Mouse (Mus musculus) kidney, embryonic 16.5 days (tissue): ENCODE results near the gene G530012D18Rik. TPM values are rescaled to one million over a fixed set of nuclear protein-coding genes. Genes with fewer than 3 reads are reported as not detected.
"Not testable (repeated sequence)": the region's sequence is repeated elsewhere in the genome, so short reads cannot be mapped to it uniquely, and the experiment has no call there.

Experiments used
- ATAC-seq: fragments of 200-750 bp; cut with Nextera tagmentation; 2 replicates; pipeline ENCODE4 v1.8.0; 2017; ENCODE audit warnings: moderate TSS enrichment; ENCODE audit not compliant: low FRiP score, low TSS enrichment
- H3K27ac ChIP-seq: fragments of 300-500 bp; sonication (generic); 2 replicates; pipeline ENCODE4 v1.5.1; 2014; ENCODE audit warnings: low read length
- H3K27me3 ChIP-seq: fragments of 300-500 bp; sonication (generic); 2 replicates; pipeline ENCODE4 v1.6.1; 2014; ENCODE audit warnings: low read length, control low read depth, mixed read lengths; ENCODE audit not compliant: insufficient read depth
- H3K36me3 ChIP-seq: fragments of 300-500 bp; sonication (generic); 2 replicates; pipeline ENCODE4 v1.6.1; 2014; ENCODE audit warnings: low read length, control low read depth, mixed read lengths; ENCODE audit not compliant: insufficient read depth
- H3K4me1 ChIP-seq: fragments of 300-500 bp; sonication (generic); 2 replicates; pipeline ENCODE4 v1.6.1; 2014; ENCODE audit warnings: low read length, control low read depth, mixed read lengths; ENCODE audit not compliant: insufficient read depth
- H3K4me2 ChIP-seq: fragments of 300-500 bp; sonication (generic); replicated peaks from 2 replicates; pipeline ENCODE4 v1.6.1; 2014; ENCODE audit warnings: low read depth, low read length
- H3K4me3 ChIP-seq: fragments of 300-500 bp; sonication (generic); 2 replicates; pipeline ENCODE4 v1.5.1; 2014; ENCODE audit warnings: mild to moderate bottlenecking, low read length
- H3K9ac ChIP-seq: fragments of 300-500 bp; sonication (generic); replicated peaks from 2 replicates; pipeline ENCODE4 v1.6.1; 2014; ENCODE audit warnings: low read length
- H3K9me3 ChIP-seq: fragments of 300-500 bp; sonication (generic); 2 replicates; pipeline ENCODE4 v1.6.1; 2016; ENCODE audit warnings: low read length, control low read depth
- WGBS: fragments of 180-500 bp; shearing (Covaris S2); extraction: QIAGEN DNeasy Blood & Tissue Kit; methylation state at CpG from one replicate; pipeline ENCODE4 v1.1.7; 2014; 5-methylcytosine and 5-hydroxymethylcytosine counted together
- polyA plus RNA-seq: library from polyadenylated mRNA; unstranded; fragments of >200 nt; fragmentation: Nextera tagmentation; extraction: Ambion mirVana; gene quantifications from 2 replicates; pipeline ENCODE4 v1.2.1, GENCODE M21; 2015

G530012D18Rik gene
- polyA plus RNA-seq = not detected in 2 replicates

DNA sequence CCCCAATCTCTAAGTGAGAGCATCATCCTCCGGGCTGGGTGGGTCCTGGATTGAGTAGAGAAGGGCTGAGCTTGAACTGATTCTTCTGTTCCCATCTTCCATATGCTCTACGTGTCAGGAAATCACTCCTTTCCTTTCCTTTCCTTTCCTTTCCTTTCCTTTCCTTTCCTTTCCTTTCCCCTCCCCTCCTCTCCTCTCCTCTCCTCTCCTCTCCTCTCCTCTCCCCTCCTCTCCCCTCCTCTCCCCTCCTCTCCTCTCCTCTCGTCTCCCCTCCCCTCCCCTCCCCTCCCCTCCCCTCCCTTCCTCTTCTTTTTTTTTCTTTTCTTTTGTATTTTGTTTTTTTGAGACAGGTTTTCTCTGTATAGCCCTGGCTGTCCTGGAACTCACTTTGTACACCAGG, at the start of gene G530012D18Rik:
G530012D18Rik (plus strand) TSS at position 301 of the 400 bp plus-strand sequence.
- H3K4me3 ChIP-seq, H3K36me3 ChIP-seq, ATAC-seq, H3K27me3 ChIP-seq, H3K9me3 ChIP-seq, H3K4me1 ChIP-seq, H3K27ac ChIP-seq, H3K4me2 ChIP-seq, H3K9ac ChIP-seq: not testable (repeated sequence)
- WGBS = 87% methylated on average over 1 of the region's 3 CpGs

DNA sequence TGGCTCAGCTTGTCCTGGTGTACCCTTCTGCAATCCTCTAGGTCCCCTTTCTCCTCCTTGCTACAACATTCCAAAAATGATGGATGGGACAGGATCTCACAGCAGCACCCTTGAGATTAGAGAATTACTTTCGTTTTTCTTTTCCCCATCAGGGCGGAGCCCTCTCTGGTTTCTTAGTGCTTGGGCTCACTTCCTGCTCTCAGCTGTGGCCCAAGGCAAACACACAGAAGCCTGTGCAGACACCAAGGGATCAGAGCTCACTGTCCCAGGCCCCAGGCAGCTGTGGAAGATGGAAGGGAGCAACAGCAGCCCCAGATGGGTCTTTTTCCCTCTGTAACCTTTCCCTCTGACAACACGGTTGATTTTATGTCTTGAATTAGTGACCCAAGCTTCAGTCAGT, 49.1 kb upstream of the G530012D18Rik start:
- H3K36me3 ChIP-seq, H3K27me3 ChIP-seq, H3K27ac ChIP-seq, H3K9ac ChIP-seq, H3K4me3 ChIP-seq, ATAC-seq, H3K9me3 ChIP-seq, H3K4me2 ChIP-seq, H3K4me1 ChIP-seq: not testable (repeated sequence)
- 60% methylated on average over 2 of the region's 3 CpGs for WGBS

DNA sequence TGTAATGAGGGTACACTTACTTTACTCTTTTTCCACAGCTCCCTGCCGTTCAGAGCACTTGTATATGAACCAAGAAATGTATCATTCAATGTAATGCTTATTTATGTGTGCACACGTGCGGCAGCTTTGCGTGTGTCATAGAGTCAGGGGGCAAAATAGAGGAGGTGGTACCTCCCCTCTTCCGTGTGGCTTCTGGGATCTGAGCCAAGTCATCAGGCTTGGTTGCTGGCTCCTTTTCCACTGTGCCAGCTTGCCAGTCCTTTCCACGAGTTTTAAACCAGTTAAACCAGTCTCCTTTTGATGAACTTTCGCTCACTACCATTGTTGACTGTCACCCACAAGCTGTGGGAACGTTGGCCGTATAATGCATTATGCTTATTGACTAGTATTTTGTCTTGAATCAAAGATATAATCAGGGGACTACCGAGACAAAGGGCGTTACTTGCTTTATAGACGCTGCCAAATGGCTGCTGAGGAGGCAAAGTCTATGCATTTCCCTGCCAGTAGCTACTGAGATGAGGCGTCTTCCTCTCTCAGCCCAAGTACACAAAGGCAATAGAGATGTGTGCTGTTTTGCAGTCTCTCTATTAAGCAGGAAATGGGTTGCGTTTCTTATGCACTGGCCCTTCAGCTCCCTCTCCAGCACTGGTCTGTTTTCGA, 46.9 kb upstream of the G530012D18Rik start:
- not testable (repeated sequence) for ATAC-seq, H3K4me2 ChIP-seq, H3K27me3 ChIP-seq, H3K27ac ChIP-seq, H3K4me3 ChIP-seq, H3K9me3 ChIP-seq, H3K36me3 ChIP-seq, H3K9ac ChIP-seq, H3K4me1 ChIP-seq
- WGBS = 79% methylated on average over 12 of the region's 15 CpGs

DNA sequence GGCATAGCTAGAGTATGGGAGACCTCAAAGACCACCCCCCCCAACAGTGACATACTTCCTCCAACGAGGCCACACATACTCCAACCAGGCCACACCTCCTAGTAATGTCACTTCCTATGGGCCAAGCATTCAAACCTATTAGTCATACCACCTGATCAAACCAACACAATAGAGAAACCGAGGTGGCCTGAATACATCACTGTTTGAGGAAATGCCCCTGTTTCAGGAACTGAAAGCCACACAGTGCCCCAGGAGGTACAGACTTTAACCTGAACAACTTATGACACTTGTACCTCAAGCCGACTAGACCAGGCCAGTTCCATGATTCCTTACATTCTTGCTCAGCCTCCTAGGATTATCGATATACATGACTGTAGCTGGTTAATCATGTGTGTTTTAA, 31.7 kb upstream of the G530012D18Rik start:
- not testable (repeated sequence) for H3K36me3 ChIP-seq, H3K4me3 ChIP-seq, H3K4me1 ChIP-seq, H3K9ac ChIP-seq, H3K27me3 ChIP-seq, H3K9me3 ChIP-seq, H3K27ac ChIP-seq, ATAC-seq, H3K4me2 ChIP-seq
- WGBS = 85% methylated on average over 3 of the region's 4 CpGs

DNA sequence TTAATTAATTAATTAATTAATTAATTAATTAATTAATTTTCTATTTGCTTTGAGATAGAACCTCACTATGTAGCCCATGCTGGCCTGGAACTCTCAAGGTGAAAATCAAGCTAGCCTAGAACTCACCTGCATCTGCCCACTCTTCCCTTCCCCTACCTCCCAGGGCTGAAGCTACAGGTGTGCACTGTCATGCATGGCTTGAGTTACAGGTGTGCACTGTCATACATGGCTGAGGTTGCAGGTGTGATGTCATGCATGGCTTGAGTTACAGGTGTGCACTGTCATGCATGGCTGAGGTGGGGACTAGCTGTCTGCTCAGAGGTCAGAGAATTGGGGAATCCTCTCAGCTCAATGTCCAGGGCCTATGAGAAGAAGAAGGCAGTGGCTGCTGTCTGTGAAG, 29.0 kb upstream of the G530012D18Rik start:
- H3K4me3 ChIP-seq, ATAC-seq, H3K4me2 ChIP-seq, H3K27ac ChIP-seq, H3K4me1 ChIP-seq, H3K36me3 ChIP-seq, H3K9me3 ChIP-seq, H3K9ac ChIP-seq, H3K27me3 ChIP-seq: not testable (repeated sequence)

DNA sequence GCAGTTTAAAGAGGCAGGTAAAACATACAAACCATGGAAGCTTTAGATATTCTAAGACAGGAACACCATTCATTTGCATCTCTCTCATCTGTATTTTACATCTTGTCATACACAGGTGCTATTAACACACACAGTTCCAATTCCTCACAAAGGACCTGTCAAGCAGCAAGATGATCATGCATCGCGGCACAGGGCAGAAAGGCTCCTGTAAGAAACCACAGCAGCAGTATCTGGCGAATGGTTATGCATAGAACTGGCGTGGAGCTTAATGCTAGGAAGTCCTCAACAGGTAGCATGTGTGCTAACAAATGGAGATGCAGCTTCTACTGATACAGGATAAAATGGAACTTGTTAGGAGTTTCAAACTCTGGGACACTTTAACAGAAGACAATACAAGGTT, 20.2 kb upstream of the G530012D18Rik start:
- H3K9me3 ChIP-seq, H3K27me3 ChIP-seq, H3K4me2 ChIP-seq, H3K9ac ChIP-seq, H3K27ac ChIP-seq, ATAC-seq, H3K4me1 ChIP-seq, H3K36me3 ChIP-seq, H3K4me3 ChIP-seq: not testable (repeated sequence)
- WGBS = 86% methylated on average over 4 of the region's 4 CpGs

DNA sequence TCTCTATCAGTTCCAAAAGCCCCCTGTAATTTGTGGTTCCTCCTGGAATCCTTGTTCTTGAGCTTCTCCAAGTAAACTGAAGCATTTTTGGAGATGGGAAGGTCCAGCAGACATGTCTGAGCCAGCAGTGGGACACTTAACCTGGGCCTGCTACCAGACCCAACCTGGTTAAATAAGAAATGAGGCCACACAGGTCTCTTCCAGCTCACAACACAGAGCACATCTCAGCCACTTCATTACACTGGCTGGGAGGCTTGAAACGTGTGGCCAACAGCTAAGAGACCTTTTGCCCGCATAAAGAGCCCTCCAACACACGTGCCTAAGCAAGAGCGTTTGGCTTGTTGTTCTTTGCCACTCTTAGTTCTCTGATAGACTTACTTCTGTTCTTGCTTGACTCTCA, 1.9 kb upstream of the G530012D18Rik start:
- H3K27ac ChIP-seq, H3K4me3 ChIP-seq, H3K4me1 ChIP-seq, H3K9ac ChIP-seq, ATAC-seq, H3K36me3 ChIP-seq, H3K27me3 ChIP-seq, H3K9me3 ChIP-seq, H3K4me2 ChIP-seq: not testable (repeated sequence)
- 68% methylated on average over 4 of the region's 4 CpGs for WGBS

DNA sequence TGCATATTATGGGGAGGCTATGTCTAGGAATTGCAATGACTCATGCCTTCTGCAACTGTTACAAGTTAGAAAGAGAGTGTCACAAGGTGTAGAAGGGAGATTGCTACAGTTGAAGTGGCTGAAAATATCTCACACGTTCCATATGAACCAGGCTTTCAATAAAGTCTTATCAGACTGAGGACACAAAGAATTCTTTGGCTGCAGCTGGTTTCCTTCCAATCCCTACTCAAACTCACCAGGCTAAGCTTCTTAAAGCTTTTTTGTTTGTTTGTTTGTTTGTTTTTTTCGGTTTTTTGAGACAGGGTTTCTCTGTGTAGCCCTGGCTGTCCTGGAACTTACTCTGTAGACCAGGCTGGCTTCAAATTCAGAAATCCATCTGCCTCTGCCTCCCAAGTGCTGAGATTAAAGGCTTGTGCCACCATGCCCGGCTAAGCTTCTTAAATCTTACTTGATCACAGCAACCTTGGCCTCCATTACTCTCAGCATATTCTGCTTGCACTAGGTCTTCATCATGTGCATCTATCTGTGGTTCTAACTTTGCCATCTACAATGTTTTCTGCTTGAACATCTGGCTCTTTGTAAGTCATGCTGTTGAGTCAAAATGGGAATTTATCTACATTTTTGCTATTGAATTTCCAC, 3.0 kb downstream of the G530012D18Rik start:
- H3K4me1 ChIP-seq, H3K27me3 ChIP-seq, H3K27ac ChIP-seq, H3K4me2 ChIP-seq, H3K4me3 ChIP-seq, H3K9me3 ChIP-seq, H3K36me3 ChIP-seq, ATAC-seq, H3K9ac ChIP-seq: not testable (repeated sequence)
- 65% methylated on average over 3 of the region's 3 CpGs for WGBS

DNA sequence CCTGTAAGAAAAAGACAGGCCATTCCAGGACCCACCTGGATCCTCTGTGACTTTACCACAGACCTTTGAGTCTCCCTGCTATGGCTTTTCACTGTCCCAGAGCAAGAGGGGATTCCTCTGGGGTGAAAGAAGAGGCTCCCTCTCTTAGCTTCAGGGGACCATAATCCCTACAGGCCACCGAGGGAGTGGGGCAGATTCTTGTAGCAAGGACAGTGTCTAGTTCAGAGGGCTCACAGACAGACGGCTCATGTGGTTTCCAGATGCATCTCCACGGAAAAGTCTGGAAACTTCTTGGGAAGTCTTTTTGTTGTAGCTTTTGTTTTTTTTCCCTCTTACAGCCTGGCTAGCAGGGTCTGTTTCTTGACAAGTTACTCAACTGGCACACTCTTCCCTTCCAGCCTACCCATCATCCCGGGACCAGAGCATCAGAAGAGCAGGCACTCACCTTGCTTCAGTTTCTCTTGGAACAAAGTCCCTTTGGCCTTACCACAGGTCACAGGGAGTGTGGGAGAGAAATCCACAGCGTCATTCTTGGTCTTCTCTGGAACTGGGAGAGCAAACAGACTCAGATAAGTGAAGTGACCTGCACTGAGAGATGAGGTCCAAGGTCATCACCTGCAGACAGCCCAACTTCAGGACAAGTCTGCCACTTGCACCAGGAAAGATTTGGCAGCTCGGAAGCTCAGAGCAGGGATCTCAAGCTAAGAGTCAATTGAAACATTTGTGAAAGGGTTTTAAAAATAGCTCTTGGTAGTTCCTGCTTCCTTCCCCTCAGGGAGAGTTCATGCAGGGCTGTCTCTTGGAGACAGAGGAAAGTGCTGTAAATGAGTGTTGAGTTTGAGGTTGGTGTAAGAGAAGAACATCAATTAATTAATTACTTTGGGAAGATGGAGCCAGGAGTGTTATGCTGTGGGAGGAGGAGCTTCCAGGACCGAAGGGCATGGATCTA, 4.0 kb downstream of the G530012D18Rik start:
- H3K36me3 ChIP-seq, ATAC-seq, H3K4me2 ChIP-seq, H3K27ac ChIP-seq, H3K9me3 ChIP-seq, H3K27me3 ChIP-seq, H3K4me1 ChIP-seq, H3K9ac ChIP-seq, H3K4me3 ChIP-seq: not testable (repeated sequence)
- 64% methylated on average over 6 of the region's 7 CpGs for WGBS

DNA sequence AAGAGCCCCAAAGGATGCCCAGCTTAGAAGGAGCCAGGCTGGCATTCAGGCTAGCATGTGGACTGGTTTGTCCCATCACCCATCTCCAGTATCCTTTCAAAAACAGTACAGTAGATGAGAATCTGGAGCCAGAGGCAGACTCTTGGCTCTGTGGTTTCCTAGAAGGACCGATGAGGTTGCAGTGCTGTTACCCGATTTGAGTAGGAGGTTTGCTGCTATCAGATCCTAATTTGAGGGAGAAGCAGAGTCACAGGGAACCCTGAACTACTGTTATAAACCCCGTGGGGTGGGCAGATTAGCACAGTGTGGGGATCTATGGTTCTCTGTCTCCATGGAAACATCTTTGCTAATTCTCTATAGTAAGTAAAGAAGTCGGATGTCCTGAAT, 4.7 kb downstream of the G530012D18Rik start:
- not testable (repeated sequence) for H3K27ac ChIP-seq, H3K9me3 ChIP-seq, H3K9ac ChIP-seq, H3K4me3 ChIP-seq, H3K27me3 ChIP-seq, H3K4me2 ChIP-seq, H3K36me3 ChIP-seq, H3K4me1 ChIP-seq
- 88% methylated on average over 2 of the region's 4 CpGs for WGBS
- peak; percentile 27; the same call in 1 of the 2 replicates for ATAC-seq
